Mouse (Mus musculus) testis, postnatal 14 days (tissue): ENCODE data around the gene Six3.

Experiments
- DNase-seq: peaks from one replicate; pipeline ENCODE4 v3.0.0; 2021; ENCODE audit warnings: low spot score

The Six3 gene

DNA sequence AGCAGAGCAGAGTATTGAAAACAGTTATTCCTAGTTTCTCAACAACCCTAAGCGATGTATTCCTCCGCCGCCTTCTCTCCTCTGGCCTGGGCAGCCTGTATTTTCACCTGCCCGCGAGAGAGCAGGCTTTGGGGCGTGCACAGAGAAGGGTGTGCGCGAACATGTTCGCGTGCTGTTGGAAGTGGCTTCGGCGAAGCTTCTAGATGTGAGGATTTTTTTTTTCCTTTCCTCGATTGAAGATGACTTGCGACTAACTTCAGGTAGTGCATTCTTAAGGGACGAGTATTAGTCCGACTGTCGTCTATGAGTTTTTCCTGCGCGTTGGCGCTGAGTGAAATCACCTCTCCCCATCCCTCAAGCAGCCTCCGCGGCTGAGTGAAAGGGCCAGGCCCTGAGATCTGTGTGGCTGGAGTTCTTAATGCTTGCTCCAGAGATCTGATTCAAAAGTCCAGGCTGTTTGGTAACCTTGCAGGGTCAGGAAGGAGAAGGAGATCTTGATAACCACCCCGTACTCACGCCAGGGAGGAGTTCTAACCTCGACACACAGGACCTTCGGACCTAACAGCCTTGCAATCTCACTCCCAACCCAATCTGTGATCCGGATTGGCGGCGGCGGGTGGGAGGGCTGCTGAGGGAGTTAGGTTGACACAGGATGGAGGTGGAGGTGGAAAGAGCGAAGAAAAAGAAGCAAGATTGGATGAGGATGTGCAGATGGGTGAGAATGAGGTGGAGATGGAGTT is 712 bp upstream of the Six3 start:
- no peak for DNase-seq

DNA sequence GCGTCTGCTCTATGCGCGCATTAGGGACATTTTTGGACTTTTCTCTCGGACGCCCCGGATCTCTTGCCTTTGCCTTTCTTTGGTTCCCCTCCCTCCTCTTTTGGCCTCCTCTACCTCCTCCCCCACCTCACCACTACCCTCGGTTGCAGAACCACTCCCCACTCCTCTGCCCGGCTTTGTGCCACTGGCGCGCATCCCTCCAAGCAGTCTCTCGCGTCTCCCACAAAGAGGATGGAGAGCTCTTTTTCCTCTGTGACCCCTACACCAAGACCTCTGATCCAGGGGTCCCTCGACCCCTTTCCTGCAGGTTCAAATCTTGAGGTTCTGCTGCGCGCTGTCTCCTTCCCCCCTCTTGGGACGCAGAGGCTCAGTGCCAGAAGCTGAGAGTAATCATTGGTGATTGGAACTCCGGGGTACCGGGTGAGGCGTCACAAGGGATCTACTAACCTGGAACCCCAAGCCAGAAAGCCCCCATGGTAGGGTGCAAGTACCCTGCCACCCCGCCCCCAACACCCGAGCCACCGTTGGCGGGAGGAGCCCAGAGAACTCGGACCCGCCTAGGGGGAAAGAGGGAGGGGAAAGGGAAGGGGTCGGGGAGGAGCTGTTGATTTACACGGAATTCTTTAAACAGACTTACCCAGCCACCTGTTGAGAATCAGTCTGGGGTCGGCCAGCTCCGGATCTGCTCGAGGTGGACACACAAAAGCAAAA is 758 bp downstream of the Six3 start:
- DNase-seq = no peak

DNA sequence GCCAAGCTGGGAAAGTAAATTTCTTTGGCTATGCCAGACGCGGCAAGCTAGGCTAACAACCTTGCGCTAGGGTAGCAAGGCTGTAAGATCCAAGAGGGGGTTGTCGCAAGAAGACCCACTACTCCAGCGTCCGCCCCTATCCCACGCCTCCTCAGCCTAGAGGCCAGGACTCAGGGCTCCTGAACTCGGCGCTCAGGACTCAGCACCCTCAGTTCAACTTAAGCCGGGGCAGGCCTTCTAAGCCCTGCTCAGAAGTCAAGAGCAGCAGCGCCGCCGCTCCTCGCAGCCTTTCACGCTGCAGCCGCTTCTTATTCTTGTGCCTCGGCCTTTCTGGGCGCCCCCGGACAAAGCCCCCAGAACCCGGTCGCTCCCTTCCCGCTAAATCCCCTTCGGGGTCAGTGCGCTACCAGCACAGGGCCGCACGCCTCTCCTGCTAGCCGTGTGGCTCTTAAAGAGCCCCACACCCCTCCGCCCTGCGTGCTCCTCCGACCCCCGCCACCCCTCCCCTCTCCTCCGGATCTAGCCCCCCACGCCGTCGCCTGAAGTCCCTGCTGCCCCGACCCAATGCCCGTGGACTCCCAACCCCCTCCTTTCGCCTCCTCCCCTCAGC is 1.4 kb downstream of the Six3 start:
- no peak for DNase-seq

DNA sequence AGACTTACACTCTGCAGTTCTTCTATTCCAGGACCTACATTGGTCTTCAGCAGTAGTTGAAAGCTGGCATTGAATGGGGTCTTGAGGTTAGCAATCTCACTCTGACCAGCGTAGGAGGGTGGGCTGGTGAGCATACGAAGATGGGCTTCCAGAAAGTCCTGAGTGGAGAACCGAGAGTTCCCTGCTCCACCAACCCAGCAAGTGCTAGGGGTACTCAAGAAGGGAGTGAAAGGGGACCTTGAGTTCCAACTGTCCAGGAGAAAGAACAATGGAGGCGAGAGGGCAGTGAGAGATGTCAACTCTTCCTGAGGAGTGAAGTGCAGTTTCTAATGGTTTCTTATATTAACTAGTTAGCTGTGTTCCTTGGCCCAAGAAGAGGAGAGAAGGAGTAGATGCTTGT is 2.2 kb downstream of the Six3 start:
- DNase-seq = no peak

DNA sequence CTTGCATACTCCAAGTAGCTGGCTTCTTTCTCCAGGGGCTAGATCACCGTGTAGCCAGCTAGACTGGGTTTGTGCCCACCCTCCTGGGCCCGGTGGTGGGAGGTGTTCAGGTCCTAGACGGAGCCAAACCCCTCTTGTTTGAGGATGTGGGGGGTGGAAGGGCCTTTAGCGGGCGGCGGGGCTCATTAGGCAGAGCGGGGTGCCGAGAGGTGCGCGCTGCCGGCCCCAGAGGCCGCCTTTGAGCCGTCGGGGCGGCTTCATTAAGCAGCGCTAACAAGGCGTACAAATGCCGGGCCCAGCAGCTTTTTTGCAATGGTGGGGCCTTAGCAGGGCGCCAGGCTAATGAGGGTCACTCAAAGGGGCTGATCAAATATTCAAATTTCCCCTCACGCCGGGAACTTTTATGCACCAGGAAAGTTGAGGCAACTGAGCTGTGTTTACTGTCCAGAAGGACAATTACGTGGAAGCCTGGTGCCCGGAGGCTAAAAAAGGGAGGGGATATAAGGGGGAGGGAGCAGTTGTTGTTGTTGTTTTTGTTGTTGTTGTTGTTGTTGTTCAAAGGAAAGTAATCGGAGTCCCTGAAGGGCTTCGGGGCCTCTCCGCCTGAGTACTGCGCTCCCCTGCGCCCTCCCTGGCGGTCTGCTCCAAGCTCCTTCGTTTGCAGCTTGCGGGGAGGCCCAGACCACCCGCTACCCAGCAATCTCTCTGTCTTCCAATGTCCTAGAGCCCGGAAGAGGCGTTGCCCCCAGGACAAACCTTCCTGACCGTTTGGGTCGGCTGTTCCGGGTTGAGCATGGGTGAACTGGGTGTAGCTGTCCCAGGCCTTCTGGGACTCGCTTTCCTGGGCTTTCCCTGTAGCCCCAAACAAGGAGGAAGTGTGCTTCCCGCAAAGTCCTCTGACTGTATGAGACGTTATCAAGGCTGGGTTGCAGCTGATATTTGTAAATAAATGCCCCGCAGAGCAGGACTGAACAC is 3.4 kb downstream of the Six3 start:
- no peak for DNase-seq

GRCm38 (mm10) chr17:85617566-85618358 is 4.4 kb downstream of the Six3 start:
- DNase-seq = no peak

DNA sequence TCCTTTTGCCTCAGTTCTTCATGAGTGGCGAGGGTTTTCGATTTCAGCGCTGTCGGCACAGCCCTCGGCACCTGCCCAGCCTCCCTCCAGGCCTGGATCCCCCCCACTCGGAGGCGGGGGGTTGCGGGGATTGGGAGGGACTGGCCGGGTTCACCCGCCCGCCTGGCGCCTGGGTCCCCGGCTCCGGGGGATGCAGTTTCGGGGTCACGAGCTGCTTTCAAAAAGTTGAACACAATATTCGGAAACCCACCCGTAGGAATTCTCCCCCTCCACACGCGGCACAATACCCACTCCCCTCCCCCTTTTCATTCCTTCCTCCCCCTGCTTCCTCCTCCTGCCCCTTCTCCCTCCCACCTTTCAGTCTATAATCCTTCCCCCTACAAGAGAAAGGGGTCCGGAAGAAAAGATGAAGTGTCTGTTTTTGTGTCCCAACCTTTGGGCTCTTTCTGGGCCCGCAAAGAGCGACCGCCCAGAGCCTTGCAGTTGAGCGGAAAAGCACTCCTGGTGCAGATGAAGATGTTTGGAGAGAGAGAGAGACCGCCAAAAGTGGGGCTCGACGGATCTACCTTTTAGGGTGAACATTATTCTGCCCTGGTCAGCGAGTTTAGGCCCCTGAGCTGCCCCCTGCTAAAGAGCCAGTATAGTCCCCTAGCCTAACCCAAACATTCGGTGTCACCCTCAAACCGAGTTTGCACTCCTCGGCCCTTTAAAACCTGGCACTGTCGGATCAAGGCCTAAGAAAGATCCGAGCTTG is 5.1 kb downstream of the Six3 start:
- no peak for DNase-seq

- DNase-seq = no peak
Measured at GRCm38 (mm10) chr17:85619113-85620085, 6.0 kb downstream of the Six3 start.

DNA sequence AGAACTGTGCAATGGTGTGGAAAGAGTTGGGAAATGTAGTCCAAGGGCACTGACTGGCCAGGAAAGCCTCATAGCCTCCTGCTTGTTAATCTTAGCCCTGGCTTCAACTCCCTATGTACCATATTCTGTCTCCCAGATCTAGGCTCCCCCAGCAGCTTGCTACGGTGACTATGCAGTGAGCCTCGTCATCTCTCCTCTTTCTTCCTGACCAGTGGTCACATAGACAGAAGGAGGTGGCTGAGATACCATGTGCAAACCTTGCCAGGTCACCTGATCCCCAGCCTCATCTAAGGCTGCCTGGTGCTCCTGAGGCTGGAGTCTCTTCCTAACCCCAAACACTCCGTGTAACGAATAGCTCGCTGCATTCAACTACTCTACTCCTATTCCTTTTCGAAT is 6.7 kb downstream of the Six3 start:
- no peak for DNase-seq

GRCm38 (mm10) chr17:85620680-85621504 is 7.5 kb downstream of the Six3 start:
- DNase-seq = no peak

- DNase-seq = no peak
Measured at GRCm38 (mm10) chr17:85621505-85622310, 8.3 kb downstream of the Six3 start.

DNA sequence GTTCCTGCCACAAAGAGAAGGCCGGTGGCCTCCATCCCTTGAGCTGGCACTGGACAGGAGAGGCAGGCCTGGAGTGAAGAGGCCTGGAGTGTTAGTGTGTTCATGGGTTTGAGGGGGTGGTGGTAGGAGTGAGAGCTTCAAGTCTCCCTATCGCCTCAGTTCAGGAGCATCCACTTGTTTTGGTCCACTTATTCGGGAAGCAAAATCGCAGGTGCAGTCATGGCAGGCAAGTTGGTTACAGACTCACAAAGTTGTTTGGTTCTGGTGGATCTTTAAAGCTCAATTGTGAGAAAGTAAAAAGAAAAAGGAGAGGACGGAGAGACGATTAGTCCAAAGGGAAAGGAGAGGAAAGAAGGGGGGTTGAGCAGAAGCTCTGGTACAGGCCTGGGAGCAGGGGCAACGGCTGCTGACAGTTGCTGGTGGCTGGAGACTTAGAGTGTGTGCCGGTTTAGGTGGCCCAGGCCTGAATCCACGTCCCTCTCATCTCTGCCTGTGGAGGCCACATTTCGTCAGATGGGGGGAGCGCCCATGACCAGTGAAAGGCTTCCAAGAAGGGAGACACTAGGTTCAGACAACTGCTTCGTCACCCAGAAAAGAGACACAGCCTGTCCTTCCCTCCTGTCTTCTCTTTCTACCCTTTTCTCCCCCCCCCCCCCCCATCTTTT is 9.2 kb downstream of the Six3 start:
- DNase-seq = no peak

- DNase-seq = no peak
Measured at GRCm38 (mm10) chr17:85623161-85624050, 10.0 kb downstream of the Six3 start.

DNA sequence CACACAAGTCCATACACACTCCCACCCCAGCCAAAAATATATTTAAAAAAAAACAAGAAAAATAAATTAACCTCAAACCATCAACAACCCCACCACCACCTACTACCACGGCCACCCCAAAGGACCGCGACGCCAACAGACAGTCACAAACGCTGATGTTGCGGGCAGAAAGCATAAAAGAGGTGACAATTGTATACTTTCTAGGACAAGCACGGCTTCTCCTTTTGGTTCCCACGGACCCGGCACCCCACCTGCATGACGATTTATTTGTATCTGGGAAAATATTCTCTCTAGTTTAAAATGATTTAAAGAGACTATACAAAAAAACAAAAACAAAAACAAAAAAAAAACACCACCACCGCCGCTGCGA is 10.6 kb downstream of the Six3 start:
- DNase-seq = no peak

DNA sequence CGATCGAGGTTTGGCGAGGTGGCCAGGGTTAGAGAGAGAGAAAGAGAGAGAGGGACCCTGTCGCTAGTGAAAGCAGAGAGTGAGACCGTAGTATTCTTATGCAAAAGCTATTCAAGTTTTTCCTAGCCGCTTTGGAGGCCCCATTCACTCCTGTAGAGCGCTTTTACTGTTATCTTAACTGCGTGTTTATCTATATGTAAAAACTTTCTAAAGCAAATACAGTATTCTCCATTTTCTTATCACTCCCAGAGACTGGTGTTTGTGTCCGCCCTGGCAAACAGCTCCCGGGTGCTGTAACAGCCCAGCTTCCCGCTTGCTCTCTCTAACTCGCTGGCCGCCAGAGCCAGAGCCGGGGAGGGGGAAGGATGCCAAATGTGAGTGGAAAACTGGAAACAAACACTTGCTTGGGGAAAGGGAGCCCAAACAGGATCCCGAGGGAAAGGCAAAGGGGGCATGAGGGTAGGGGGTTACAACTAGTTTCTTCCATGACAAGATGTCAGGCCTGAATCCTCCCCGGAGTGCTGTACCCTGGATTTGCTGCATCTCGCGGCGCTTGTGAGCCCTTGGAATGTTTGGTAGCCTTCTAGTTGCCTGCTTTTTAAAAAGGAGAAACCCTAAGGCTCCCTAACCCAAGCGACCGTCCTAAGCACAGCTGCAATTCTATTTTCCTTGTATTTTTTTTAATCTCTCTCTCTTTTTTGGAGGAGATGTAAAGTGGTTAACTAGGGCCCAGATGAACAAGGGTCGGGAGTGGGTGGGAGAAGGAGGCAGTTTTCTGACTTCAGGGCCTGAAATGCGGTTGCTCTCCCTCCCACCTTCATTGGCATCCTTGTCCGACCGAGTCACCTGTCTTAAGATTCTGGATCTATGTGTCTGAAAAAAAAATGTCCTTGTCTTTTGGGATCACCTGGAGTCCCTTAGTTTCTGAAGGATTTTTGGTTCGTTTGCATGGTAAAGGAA is 11.9 kb downstream of the Six3 start:
- DNase-seq = no peak
